In genomic region chr5:136790570-136791196, GRCm38 (mm10) we compare ENCODE assay signal across 8 mouse cellular contexts.
DNase-seq lines count a peak whose midpoint lies in the region; ATAC-seq and TF ChIP-seq lines count a peak whose summit lies in the region.

No protein-coding gene starts in this region.

- peaks cover 3% of the 10 kb centered on the region for H3K4me1 ChIP-seq in ES-Bruce4 (ENCODE audit: control insufficient read depth, insufficient read depth, low read length)
- H3K4me1 ChIP-seq in forebrain, embryonic 12.5 days: peaks cover 14% of the 10 kb centered on the region
- H3K4me1 ChIP-seq in olfactory bulb, adult 2 months (ENCODE audit: control insufficient read depth, insufficient read depth, low read length): no peaks in the 10 kb centered on the region

- peak; percentile 48 for DNase-seq in c-Kit-positive CD71-positive TER-119-negative erythroid progenitor cells, embryonic 14.5 days (ENCODE audit: low read depth)
- DNase-seq in heart, postnatal 10 days: peak; percentile 93 to 95
- peak; percentile 94 to 96 for DNase-seq in kidney, postnatal 4 days
- peak; percentile 75 to 82 for DNase-seq in lung, adult 18-20 months
- DNase-seq in thymus, adult 18-20 months: peak; percentile 70

- no peak overlapping the region for H3K4me2 ChIP-seq in forebrain, embryonic 12.5 days

- H3K27me3 ChIP-seq in ES-Bruce4 (ENCODE audit: control insufficient read depth, insufficient read depth, low read length, poor library complexity, severe bottlenecking): no peaks in the 10 kb centered on the region
- no peaks in the 10 kb centered on the region for H3K27me3 ChIP-seq in forebrain, embryonic 12.5 days

- intact Hi-C loops in heart, postnatal 10 days (cut with DNase I): loop anchor here (1.0 to 5.0 kb wide), 3 partner anchors 42 to 182 kb away; no protein-coding TSS in a partner anchor

- TF ChIP-seq EP300 in ES-Bruce4 (IDR thresholded peaks at IDR 0.05; ENCODE audit: insufficient read depth, low read depth, low read length): 0 out of 2 replicates have a peak, but pooled peaks have one; percentile 34

- H3K4me3 ChIP-seq in ES-Bruce4 (ENCODE audit: low read depth, low read length): no peak overlapping the region
- H3K4me3 ChIP-seq in forebrain, embryonic 12.5 days (replicated peaks): no peak overlapping the region
- no peak overlapping the region for H3K4me3 ChIP-seq in olfactory bulb, adult 2 months (ENCODE audit: insufficient read depth, low read depth, low read length)

- H3K9ac ChIP-seq in ES-Bruce4 (ENCODE audit: low read depth, poor library complexity, severe bottlenecking): no peak overlapping the region
- no peak overlapping the region for H3K9ac ChIP-seq in forebrain, embryonic 12.5 days

- TF ChIP-seq POLR2A in ES-Bruce4 (IDR thresholded peaks at IDR 0.05; ENCODE audit: insufficient read depth, low read length): no peak
- TF ChIP-seq POLR2A in olfactory bulb, adult 2 months (IDR thresholded peaks at IDR 0.05; ENCODE audit: insufficient read depth, low read depth, low read length): no peak

- H3K9me3 ChIP-seq in ES-Bruce4 (replicated peaks; ENCODE audit: control insufficient read depth, insufficient read depth, low read length, poor library complexity, severe bottlenecking): no peaks in the 10 kb centered on the region
- 0 out of 2 replicates have a peak, but pooled peaks cover 3% of the 10 kb centered on the region for H3K9me3 ChIP-seq in forebrain, embryonic 12.5 days

- peak; percentile 99 for TF ChIP-seq CTCF in ES-Bruce4 (IDR thresholded peaks at IDR 0.05; ENCODE audit: low read depth, low read length)
- TF ChIP-seq CTCF in olfactory bulb, adult 2 months (IDR thresholded peaks at IDR 0.05; ENCODE audit: insufficient read depth, low read depth, low read length): peak; percentile 89

- H3K27ac ChIP-seq in ES-Bruce4 (ENCODE audit: insufficient read depth, low read length): no peak overlapping the region
- peak overlapping the region; percentile 78 for H3K27ac ChIP-seq in forebrain, embryonic 12.5 days
- no peak overlapping the region for H3K27ac ChIP-seq in olfactory bulb, adult 2 months (ENCODE audit: insufficient read depth, low read depth, low read length)

- no peaks in the 10 kb centered on the region for H3K36me3 ChIP-seq in ES-Bruce4 (ENCODE audit: control insufficient read depth, insufficient read depth, low read length, poor library complexity, severe bottlenecking)
- no peaks in the 10 kb centered on the region for H3K36me3 ChIP-seq in forebrain, embryonic 12.5 days (replicated peaks)

- peak; percentile 97 for ATAC-seq in forebrain, embryonic 12.5 days (ENCODE audit: low FRiP score)

- WGBS in forebrain, embryonic 12.5 days: 15% methylated on average over 11 of the region's 11 CpGs
- WGBS in olfactory bulb, adult 2 months: 9% methylated on average over 11 of the region's 11 CpGs
